Mouse (Mus musculus) liver, embryonic 13.5 days (tissue): Measurements from ENCODE around the gene Chn1. TPM values are rescaled to one million over a fixed set of nuclear protein-coding genes. Genes with fewer than 3 reads are reported as not detected.

Experiments used
- ATAC-seq: fragments of 200-750 bp; cut with Nextera tagmentation; 2 replicates; pipeline ENCODE4 v1.8.0; 2017; ENCODE audit warnings: low read depth, mild to moderate bottlenecking, moderate number of reproducible peaks, moderate library complexity
- DNase-seq: peaks from one replicate; pipeline ENCODE4 v3.0.0; 2022
- H3K27ac ChIP-seq: fragments of 300-500 bp; sonication (generic); 2 replicates; pipeline ENCODE4 v1.5.1; 2015; ENCODE audit warnings: moderate library complexity, mild to moderate bottlenecking, inconsistent platforms
- H3K27me3 ChIP-seq: fragments of 300-500 bp; sonication (generic); 2 replicates; pipeline ENCODE4 v1.6.1; 2015; ENCODE audit warnings: mild to moderate bottlenecking, inconsistent platforms
- H3K36me3 ChIP-seq: fragments of 300-500 bp; sonication (generic); 2 replicates; pipeline ENCODE4 v1.6.1; 2015; ENCODE audit warnings: mild to moderate bottlenecking, inconsistent platforms
- H3K4me1 ChIP-seq: fragments of 300-500 bp; sonication (generic); replicated peaks from 2 replicates; pipeline ENCODE4 v1.6.1; 2015; ENCODE audit warnings: inconsistent platforms
- H3K4me2 ChIP-seq: fragments of 300-500 bp; sonication (generic); 2 replicates; pipeline ENCODE4 v1.6.1; 2015; ENCODE audit warnings: inconsistent platforms, mild to moderate bottlenecking, moderate library complexity
- H3K4me3 ChIP-seq: fragments of 300-500 bp; sonication (generic); replicated peaks from 2 replicates; pipeline ENCODE4 v1.5.1; 2015; ENCODE audit warnings: mild to moderate bottlenecking, inconsistent platforms
- H3K9ac ChIP-seq: fragments of 300-500 bp; sonication (generic); 2 replicates; pipeline ENCODE4 v1.6.1; 2015; ENCODE audit warnings: mild to moderate bottlenecking, inconsistent platforms
- H3K9me3 ChIP-seq: fragments of 300-500 bp; sonication (generic); replicated peaks from 2 replicates; pipeline ENCODE4 v1.6.1; 2016; ENCODE audit warnings: inconsistent platforms
- WGBS: fragments of 180-500 bp; shearing (Covaris S2); methylation state at CpG from one replicate; pipeline ENCODE4 v1.1.7; 2015; ENCODE audit not compliant: insufficient replicate concordance; 5-methylcytosine and 5-hydroxymethylcytosine counted together
- polyA plus RNA-seq: library from polyadenylated mRNA; unstranded; fragments of >200 nt; fragmentation: Nextera tagmentation; extraction: Ambion mirVana; gene quantifications from 2 replicates; pipeline ENCODE4 v1.2.1, GENCODE M21; 2015

Chn1 gene
- polyA plus RNA-seq, 1 experiment from 2014 or later, result 0.96 TPM

- 64% methylated on average over 6 of the region's 6 CpGs for WGBS
- Histone ChIP-seq H3K4me3 (no peak overlapping the region), H3K9me3 (no peaks in the 10 kb centered on the region), H3K4me1 (no peaks in the 10 kb centered on the region), H3K27me3 (no peaks in the 10 kb centered on the region; the same call in 1 of the 2 replicates), H3K27ac (no peak overlapping the region), H3K4me2 (no peak overlapping the region), H3K36me3 (no peaks in the 10 kb centered on the region), H3K9ac (no peak overlapping the region)
- no peak for ATAC-seq
- DNase-seq, result no peak
Observed at GRCm38 (mm10) chr2:73571901-73572300, 203.2 kb downstream of the Chn1 start.

GRCm38 (mm10) chr2:73571304-73571703 is 203.8 kb downstream of the Chn1 start:
- Histone ChIP-seq H3K4me2 (no peak overlapping the region), H3K36me3 (no peaks in the 10 kb centered on the region), H3K27me3 (no peaks in the 10 kb centered on the region; the same call in 1 of the 2 replicates), H3K9ac (no peak overlapping the region), H3K27ac (no peak overlapping the region), H3K4me3 (no peak overlapping the region), H3K9me3 (no peaks in the 10 kb centered on the region), H3K4me1 (no peaks in the 10 kb centered on the region)
- no peak for ATAC-seq
- 78% methylated on average over 9 of the region's 9 CpGs for WGBS
- no peak for DNase-seq

DNA sequence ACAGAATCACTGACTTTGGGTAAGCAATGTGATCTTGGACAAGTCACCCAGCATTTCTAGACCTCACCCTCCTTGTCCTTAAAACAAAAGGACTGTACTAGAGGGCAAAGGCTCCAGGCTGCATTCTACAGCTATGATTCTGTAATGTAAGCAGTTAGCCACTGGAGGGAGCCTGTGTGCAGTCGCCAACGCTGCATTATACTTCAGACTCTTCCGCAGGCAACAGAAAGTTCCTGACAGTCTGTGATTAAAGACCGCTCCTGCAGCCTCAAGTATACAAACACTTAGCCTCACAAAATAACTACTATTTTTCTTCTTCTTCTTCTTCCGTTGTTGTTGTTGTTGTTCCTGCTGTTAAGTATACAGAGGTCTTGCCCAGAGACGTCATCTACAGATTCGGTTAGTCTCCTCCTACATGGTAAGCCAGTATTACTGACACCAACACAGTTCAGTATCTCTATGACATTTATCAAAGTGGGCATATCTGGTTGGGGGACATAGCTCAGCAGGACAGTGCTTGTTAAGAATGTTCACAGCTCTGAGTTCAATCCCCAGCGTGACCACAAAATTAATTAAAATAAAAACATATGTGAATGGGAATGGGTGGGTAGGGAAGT is 208.0 kb downstream of the Chn1 start:
- WGBS, result 19% methylated on average over 8 of the region's 8 CpGs
- H3K36me3 ChIP-seq, result no peaks in the 10 kb centered on the region
- no peak overlapping the region for H3K27ac ChIP-seq
- peak; percentile 34 for DNase-seq
- peak overlapping the region; percentile 40 for H3K4me2 ChIP-seq
- H3K4me1 ChIP-seq, result no peaks in the 10 kb centered on the region
- H3K9me3 ChIP-seq, result no peaks in the 10 kb centered on the region
- H3K9ac ChIP-seq, result no peak overlapping the region
- 0 out of 2 replicates have a peak, but pooled peaks have one; percentile 48 for ATAC-seq
- H3K4me3 ChIP-seq, result peak overlapping the region; percentile 19
- H3K27me3 ChIP-seq, result peaks cover 2% of the 10 kb centered on the region; the same call in 1 of the 2 replicates

DNA sequence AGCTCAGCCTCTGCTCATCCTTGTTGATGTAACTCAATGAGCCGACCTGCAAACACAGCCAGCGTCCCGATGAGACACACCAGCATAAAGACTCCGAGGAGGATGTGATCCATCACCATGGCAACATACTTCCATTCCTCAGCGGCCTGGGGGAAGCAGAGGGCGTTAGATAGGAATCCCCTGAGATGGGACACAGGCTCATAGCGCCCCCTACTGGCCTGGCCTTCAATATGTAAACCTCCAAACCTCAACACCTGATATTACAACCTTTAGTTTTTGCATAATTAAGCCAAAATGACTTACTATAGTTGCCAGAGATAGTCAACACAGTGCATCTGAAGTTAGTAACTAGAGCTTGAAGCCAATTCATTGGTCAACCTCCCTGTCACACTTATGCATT is 209.0 kb downstream of the Chn1 start:
- WGBS, result 28% methylated on average over 7 of the region's 7 CpGs

DNA sequence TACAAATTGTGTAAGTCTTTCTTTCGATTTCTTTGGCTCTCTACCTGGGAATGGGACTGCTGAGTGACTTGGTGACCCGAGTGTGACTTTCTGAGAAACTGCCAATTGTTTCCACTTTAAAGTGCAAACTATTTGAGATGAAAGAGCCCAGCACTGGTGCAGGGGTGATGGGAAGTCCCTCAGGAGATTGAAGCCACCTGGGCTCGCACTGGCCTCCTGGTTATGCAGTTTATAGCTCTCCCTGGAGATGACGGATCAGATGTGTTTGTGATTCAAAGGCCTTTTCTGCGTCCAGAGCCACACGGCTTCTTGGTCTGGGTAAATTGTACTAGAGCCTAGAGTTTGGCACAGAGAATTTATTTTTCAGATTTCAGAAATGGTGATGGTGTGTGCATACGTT is 211.5 kb downstream of the Chn1 start:
- 62% methylated on average over 7 of the region's 7 CpGs for WGBS
- Histone ChIP-seq H3K4me2 (no peak overlapping the region), H3K9ac (no peak overlapping the region), H3K27me3 (0 out of 2 replicates have a peak, but pooled peaks cover 2% of the 10 kb centered on the region), H3K4me1 (peaks cover 10% of the 10 kb centered on the region), H3K27ac (no peak overlapping the region), H3K4me3 (no peak overlapping the region), H3K36me3 (no peaks in the 10 kb centered on the region), H3K9me3 (no peaks in the 10 kb centered on the region)
- ATAC-seq (no peak), DNase-seq (no peak)

More for the DNA sequence above, 209.0 kb downstream of the Chn1 start:
- Histone ChIP-seq H3K4me3 (no peak overlapping the region), H3K9me3 (no peaks in the 10 kb centered on the region), H3K9ac (no peak overlapping the region), H3K36me3 (no peaks in the 10 kb centered on the region), H3K4me1 (peaks cover 6% of the 10 kb centered on the region), H3K4me2 (no peak overlapping the region), H3K27ac (no peak overlapping the region), H3K27me3 (peaks cover 2% of the 10 kb centered on the region; the same call in 1 of the 2 replicates)
- no peak for DNase-seq
- no peak for ATAC-seq

DNA sequence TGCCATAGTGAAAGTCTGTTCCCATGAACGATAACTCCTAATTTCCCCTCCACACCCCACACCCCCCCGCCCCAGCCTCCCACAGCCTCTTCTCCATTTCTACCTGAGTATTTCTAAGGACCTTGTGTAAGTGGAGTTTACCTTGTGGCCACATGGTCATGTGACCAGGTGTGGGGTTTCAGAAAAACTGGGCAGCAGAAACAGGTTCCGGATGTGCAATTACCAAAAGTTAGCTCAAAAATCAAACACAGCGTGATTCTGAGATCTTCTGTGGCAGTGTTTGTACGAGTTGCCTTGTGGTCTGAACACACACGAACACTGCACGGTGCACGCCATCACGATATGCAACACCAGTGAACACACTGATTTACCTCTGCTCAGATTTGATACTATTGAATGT is 212.5 kb downstream of the Chn1 start:
- no peaks in the 10 kb centered on the region for H3K9me3 ChIP-seq
- WGBS, result 77% methylated on average over 9 of the region's 9 CpGs
- no peak for DNase-seq

GRCm38 (mm10) chr2:73561665-73562063 is 213.5 kb downstream of the Chn1 start:
- 5% methylated on average over 8 of the region's 8 CpGs for WGBS
- no peaks in the 10 kb centered on the region for H3K9me3 ChIP-seq
- peaks cover 10% of the 10 kb centered on the region for H3K4me1 ChIP-seq
- ATAC-seq, result peak; percentile 59
- H3K27ac ChIP-seq, result no peak overlapping the region
- H3K9ac ChIP-seq, result no peak overlapping the region
- H3K27me3 ChIP-seq, result 0 out of 2 replicates have a peak, but pooled peaks cover 2% of the 10 kb centered on the region
- peak overlapping the region; percentile 64 for H3K4me2 ChIP-seq
- H3K36me3 ChIP-seq, result no peaks in the 10 kb centered on the region
- peak; percentile 32 for DNase-seq
- peak overlapping the region; percentile 41 for H3K4me3 ChIP-seq

More for the DNA sequence above, 212.5 kb downstream of the Chn1 start:
- Histone ChIP-seq H3K9ac (no peak overlapping the region), H3K4me2 (no peak overlapping the region), H3K27me3 (0 out of 2 replicates have a peak, but pooled peaks cover 2% of the 10 kb centered on the region), H3K4me1 (peaks cover 10% of the 10 kb centered on the region), H3K4me3 (no peak overlapping the region), H3K27ac (no peak overlapping the region), H3K36me3 (no peaks in the 10 kb centered on the region)
- ATAC-seq, result no peak

DNA sequence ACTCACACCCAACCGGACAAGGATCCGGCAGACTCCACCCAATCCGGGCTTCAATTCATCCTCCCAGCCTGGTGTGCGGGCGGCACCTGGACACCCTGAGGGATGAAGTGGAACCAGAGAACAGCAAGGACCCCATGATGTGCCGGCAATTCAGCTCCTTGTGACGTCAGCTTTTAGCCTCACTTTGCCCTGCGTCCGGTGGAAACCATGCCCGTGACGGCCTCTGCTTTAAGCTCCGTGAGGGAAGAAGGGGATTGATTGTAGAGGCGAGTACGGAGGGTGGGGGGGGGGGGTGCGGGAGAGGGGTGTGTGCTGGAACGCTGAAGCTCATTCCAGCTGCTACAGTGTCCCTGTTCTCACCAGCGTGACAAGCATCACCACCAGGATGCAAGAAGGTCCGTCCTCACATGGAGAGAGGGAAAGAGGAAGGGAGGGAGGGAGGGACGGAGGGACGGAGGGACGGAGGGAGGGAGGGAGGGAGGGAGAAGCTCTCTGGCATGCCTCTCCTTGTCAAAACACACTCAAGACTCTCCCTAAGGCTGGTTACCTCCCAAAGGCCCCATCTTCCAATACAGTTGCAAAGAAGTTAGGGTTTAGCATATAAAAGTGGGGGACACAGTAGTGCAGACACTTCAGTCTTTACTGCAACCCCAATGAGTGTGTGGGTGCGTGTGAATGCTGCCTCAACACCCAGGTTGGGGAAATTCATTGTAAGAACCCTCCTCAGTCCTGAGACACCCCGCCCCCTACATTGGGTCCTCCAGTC is 214.1 kb downstream of the Chn1 start:
- H3K4me2 ChIP-seq, result peak overlapping the region; percentile 64
- H3K36me3 ChIP-seq, result no peaks in the 10 kb centered on the region
- peak; percentile 36; the same call in 1 of the 2 replicates for ATAC-seq
- no peak overlapping the region for H3K9ac ChIP-seq
- peaks cover 10% of the 10 kb centered on the region for H3K4me1 ChIP-seq
- WGBS, result 8% methylated on average over 23 of the region's 23 CpGs
- H3K9me3 ChIP-seq, result no peaks in the 10 kb centered on the region
- no peak for DNase-seq
- peak overlapping the region; percentile 41 for H3K4me3 ChIP-seq
- H3K27ac ChIP-seq, result no peak overlapping the region
- H3K27me3 ChIP-seq, result 0 out of 2 replicates have a peak, but pooled peaks cover 2% of the 10 kb centered on the region

Other genes starting within 250 kb of the Chn1 start
- gene Wipf1, start 245.6 kb downstream of the Chn1 start, polyA plus RNA-seq, result 3.4 and 4.6 TPM in 2 replicates
- gene Chrna1, start 195.0 kb downstream of the Chn1 start, polyA plus RNA-seq, result 0.39 and 0.44 TPM in 2 replicates
- gene Atf2, start 117.3 kb upstream of the Chn1 start, polyA plus RNA-seq, result 18.5 and 28.3 TPM in 2 replicates
- 848 and 919 TPM in 2 replicates for gene Atp5g3, start 136.0 kb upstream of the Chn1 start, polyA plus RNA-seq